Mouse (Mus musculus) frontal cortex, postnatal 25 days (tissue): ENCODE measurements around the gene Ccdc127.

Source experiments
- DNase-seq, 2 experiments: peaks; one replicate each; pipeline ENCODE4 v3.0.0; 2022; ENCODE audit warnings: low spot score in 2 of 2

Ccdc127 gene

DNA sequence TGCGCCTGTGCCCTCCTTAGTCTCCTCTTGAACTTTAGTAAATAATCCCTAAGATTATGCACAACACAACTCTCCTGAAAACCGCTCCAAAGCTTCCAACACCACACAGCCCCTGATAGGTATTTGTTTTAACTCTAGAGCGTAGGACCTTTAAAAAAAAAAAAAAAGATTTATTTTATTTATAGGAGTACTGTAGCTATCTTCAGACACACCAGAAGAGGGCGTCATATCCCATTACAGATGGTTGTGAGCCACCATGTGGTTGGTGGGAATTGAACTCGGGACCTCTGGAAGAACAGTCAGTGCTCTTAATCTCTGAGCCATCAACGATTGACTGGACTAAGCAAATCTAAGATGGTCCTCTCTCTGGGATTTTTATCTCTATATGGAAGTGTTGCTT is 39.6 kb downstream of the Ccdc127 start:
- DNase-seq = no peak

DNA sequence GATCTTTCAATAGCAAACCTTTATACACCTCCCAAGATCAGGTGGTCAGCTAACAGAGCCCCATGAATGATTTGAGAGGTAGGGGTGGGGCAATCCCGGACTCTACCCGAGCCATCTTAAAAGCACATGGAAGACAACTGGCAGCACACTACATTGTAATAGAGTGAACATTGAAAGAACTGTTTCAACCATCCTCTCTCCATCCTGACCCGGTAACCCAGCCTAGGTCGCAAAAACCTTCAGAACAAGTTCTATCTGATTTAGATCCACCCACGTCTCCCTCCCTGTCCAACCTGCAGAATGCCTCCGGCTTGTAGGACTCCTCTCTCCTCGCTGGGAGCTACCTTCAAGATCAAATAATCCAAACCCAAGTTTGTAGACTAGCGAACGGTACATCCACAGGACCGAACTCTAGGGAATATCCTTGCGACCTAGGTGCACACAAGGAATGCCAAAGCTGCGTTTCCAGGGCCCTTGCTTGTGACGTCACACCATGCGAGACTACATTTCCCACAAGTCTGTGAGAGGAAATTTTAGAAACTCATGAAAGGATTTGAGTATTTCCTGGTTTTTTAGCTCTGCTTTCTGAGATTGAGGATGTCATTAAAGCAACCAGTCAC is 40.4 kb downstream of the Ccdc127 start, which contains the start of gene Zfp72:
Gene Zfp72, minus strand, starts transcription at position 466 of the 620 bp plus-strand sequence.
- DNase-seq = peak; percentile 59 to 68

DNA sequence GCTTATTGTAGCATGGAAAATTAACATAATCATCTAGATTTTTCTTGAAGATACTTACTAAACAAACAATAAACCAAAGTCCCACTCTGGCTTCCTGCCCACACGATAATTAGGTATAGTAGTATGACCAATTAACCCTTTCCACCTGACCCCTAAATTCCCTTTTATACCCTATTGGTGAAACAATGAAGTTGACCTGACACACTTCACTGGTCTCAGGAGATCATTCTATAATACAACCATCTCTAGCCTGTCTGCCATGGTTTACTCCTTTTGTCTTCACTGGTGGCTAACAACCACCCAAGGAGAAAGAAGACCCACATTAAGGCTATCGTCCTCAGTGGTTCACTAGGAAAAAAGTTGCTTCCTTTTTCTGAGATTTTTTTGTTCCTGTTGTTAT is 41.0 kb downstream of the Ccdc127 start:
- DNase-seq = no peak

DNA sequence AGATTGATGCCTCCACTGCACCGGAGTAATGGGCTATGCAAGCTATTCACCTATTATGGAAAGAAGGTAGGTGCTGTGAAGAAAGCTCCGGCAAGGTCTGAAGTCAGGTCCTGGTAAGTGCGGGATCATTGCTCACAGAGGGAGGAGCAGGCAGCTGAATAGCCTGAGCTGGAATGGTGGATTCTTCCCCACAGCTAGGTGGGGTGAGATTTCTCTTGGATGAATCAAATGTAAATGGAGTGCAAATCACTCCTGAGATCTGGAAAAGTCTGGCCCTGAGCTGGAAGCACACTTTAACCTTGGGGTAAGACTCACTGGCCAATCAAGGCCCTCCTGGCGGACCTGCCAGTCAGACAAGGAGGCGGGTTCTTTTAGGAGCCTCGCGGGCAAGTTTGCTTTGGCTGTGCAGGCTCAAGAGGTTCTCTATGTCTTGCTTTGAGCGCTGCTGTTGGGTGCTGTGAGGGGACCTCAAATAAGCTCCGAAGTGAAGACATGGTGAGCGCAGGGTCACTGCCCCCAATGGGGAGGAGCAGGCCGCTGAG is 49.3 kb downstream of the Ccdc127 start, which contains the start of gene Ftl1-ps1:
Gene Ftl1-ps1, plus strand, starts transcription at position 397 of the 542 bp plus-strand sequence.
- DNase-seq = no peak
